Mouse (Mus musculus): Measurements from ENCODE around the gene Dhx34. TPM values are rescaled to one million over a fixed set of nuclear protein-coding genes. Genes with fewer than 3 reads are reported as not detected.

Dhx34 gene
- 36.4 TPM for polyA plus RNA-seq (2017; shearing (Covaris generic))

GRCm38 (mm10) chr7:16221582-16222272, at the start of gene Dhx34:
TSS of gene Dhx34 (minus strand) at chr7:16222037.

GRCm38 (mm10) chr7:16259110-16259590, 37.3 kb upstream of the Dhx34 start, which contains the start of gene C5ar1:
TSS of gene C5ar1 (minus strand) at chr7:16259540.

GRCm38 (mm10) chr7:16244067-16244466, 22.2 kb upstream of the Dhx34 start, which contains the start of gene C5ar2:
TSS of gene C5ar2 (minus strand) at chr7:16244154.

GRCm38 (mm10) chr7:16174597-16175541, 47.0 kb downstream of the Dhx34 start, which contains the start of gene Meis3:
TSS of gene Meis3 (plus strand) at chr7:16175090.

Other genes with a start within 250 kb of the Dhx34 start
- gene Bicra, start 174.1 kb downstream of the Dhx34 start, polyA plus RNA-seq (2017; shearing (Covaris generic)): 5.4 TPM
- 0.06 TPM for gene Zfp541, start 160.2 kb downstream of the Dhx34 start, polyA plus RNA-seq (2017; shearing (Covaris generic))
- 269 TPM for gene Napa, start 123.6 kb downstream of the Dhx34 start, polyA plus RNA-seq (2017; shearing (Covaris generic))
- 27.0 TPM for gene Kptn, start 102.1 kb downstream of the Dhx34 start, polyA plus RNA-seq (2017; shearing (Covaris generic))
- not detected for gene Slc8a2, start 92.2 kb downstream of the Dhx34 start, polyA plus RNA-seq (2017; shearing (Covaris generic))
- gene Meis3, start 46.9 kb downstream of the Dhx34 start, polyA plus RNA-seq (2017; shearing (Covaris generic)): 42.9 TPM
- gene C5ar2, start 22.1 kb upstream of the Dhx34 start, polyA plus RNA-seq (2017; shearing (Covaris generic)): not detected
- gene C5ar1, start 37.5 kb upstream of the Dhx34 start, polyA plus RNA-seq (2017; shearing (Covaris generic)): not detected
- gene Inafm1, start 51.6 kb upstream of the Dhx34 start, polyA plus RNA-seq (2017; shearing (Covaris generic)): 2.8 TPM
- 60.6 TPM for gene Ccdc9, start 64.8 kb upstream of the Dhx34 start, polyA plus RNA-seq (2017; shearing (Covaris generic))
- gene Bbc3, start 86.4 kb upstream of the Dhx34 start, polyA plus RNA-seq (2017; shearing (Covaris generic)): 4.4 TPM
- gene Sae1, start 165.8 kb upstream of the Dhx34 start, polyA plus RNA-seq (2017; shearing (Covaris generic)): 148 TPM
- 19.5 TPM for gene Zc3h4, start 178.9 kb upstream of the Dhx34 start, polyA plus RNA-seq (2017; shearing (Covaris generic))
- gene Tmem160, start 230.7 kb upstream of the Dhx34 start, polyA plus RNA-seq (2017; shearing (Covaris generic)): 8.4 TPM

Data from CD4-positive, CD25-positive, alpha-beta regulatory T cell, adult 9 weeks (primary cell).